Mouse (Mus musculus) frontal cortex, postnatal 36 days (tissue): ENCODE results near the gene Osbp.
"Not testable (repeated sequence)": the region's sequence is repeated elsewhere in the genome, so short reads cannot be mapped to it uniquely, and the experiment has no call there.

Experiments
- DNase-seq, 2 experiments: peaks; one replicate each; pipeline ENCODE4 v3.0.0; 2022; ENCODE audit warnings: low spot score in 2 of 2

Osbp gene

GRCm38 (mm10) chr19:11965023-11965942, at the start of gene Osbp:
Gene Osbp (plus strand): TSS chr19:11965941.
- peak; percentile 99 to 100 for DNase-seq

- no peak for DNase-seq
Measured at GRCm38 (mm10) chr19:11922068-11922467, 43.7 kb upstream of the Osbp start.

- DNase-seq = not testable (repeated sequence)
Measured at GRCm38 (mm10) chr19:11922515-11922914, 43.2 kb upstream of the Osbp start.

GRCm38 (mm10) chr19:11926380-11926779, 39.4 kb upstream of the Osbp start:
- DNase-seq = no peak

GRCm38 (mm10) chr19:11928025-11928748, 37.6 kb upstream of the Osbp start:
- no peak for DNase-seq

GRCm38 (mm10) chr19:11946460-11946859, 19.3 kb upstream of the Osbp start:
- not testable (repeated sequence) for DNase-seq

- no peak for DNase-seq
Measured at GRCm38 (mm10) chr19:11949878-11950277, 15.9 kb upstream of the Osbp start.

GRCm38 (mm10) chr19:11950747-11951146, 15.0 kb upstream of the Osbp start:
- no peak for DNase-seq

- no peak for DNase-seq
Measured at GRCm38 (mm10) chr19:11954206-11954605, 11.5 kb upstream of the Osbp start.

- DNase-seq = no peak
Measured at GRCm38 (mm10) chr19:11956636-11957035, 9.1 kb upstream of the Osbp start.

GRCm38 (mm10) chr19:11957396-11957795, 8.3 kb upstream of the Osbp start:
- no peak for DNase-seq

- no peak for DNase-seq
Measured at GRCm38 (mm10) chr19:11957846-11958245, 7.9 kb upstream of the Osbp start.

- DNase-seq = no peak
Measured at GRCm38 (mm10) chr19:11964266-11964665, 1.5 kb upstream of the Osbp start.

GRCm38 (mm10) chr19:11966201-11966636, 478 bp downstream of the Osbp start:
- DNase-seq = peak; percentile 45 to 48

- no peak for DNase-seq
Measured at GRCm38 (mm10) chr19:11969155-11970050, 3.7 kb downstream of the Osbp start.

GRCm38 (mm10) chr19:11973511-11974222, 7.9 kb downstream of the Osbp start:
- DNase-seq = no peak

GRCm38 (mm10) chr19:11974223-11974540, 8.4 kb downstream of the Osbp start:
- no peak for DNase-seq

GRCm38 (mm10) chr19:11975683-11976082, 9.9 kb downstream of the Osbp start:
- DNase-seq = no peak

- no peak for DNase-seq
Measured at GRCm38 (mm10) chr19:11977363-11977762, 11.6 kb downstream of the Osbp start.

GRCm38 (mm10) chr19:11980471-11980870, 14.7 kb downstream of the Osbp start:
- DNase-seq = no peak

- not testable (repeated sequence) for DNase-seq
Measured at GRCm38 (mm10) chr19:11984614-11985013, 18.9 kb downstream of the Osbp start.
